Mouse (Mus musculus) liver, embryonic 14.5 days (tissue): ENCODE data around the gene Rsl24d1.

Experiments used
- CTCF ChIP-seq: IDR thresholded peaks from 2 replicates; pipeline ENCODE4 v1.5.1; 2016; ENCODE audit warnings: antibody characterized with exemption, low read depth, control low read depth
- EP300 ChIP-seq: IDR thresholded peaks from 2 replicates; pipeline ENCODE4 v1.6.1; 2016; ENCODE audit warnings: antibody characterized with exemption, low read depth

GRCm38 (mm10) chr9:73079801-73080325 lies 33.4 kb upstream of the Rsl24d1 start:
- TF ChIP-seq CTCF, result no peak
- no peak for TF ChIP-seq EP300
